ENCODE assay signal across 22 mouse cellular contexts in genomic region chr16:34738656-34739233, GRCm38 (mm10). TPM values are rescaled to one million over a fixed set of nuclear protein-coding genes. Genes with fewer than 3 reads are reported as not detected.
DNase-seq lines count a peak whose midpoint lies in the region; ATAC-seq and TF ChIP-seq lines count a peak whose summit lies in the region.
"Had no signal": no experiment of that assay in that cellular context is flagged by ENCODE, and none has a peak within 500 bp of the region (broad histone marks: within the 10 kb centered on the region; RNA-seq: fewer than 3 reads in every experiment).

No protein-coding gene starts in this region.

- no peaks in the 10 kb centered on the region for H3K36me3 ChIP-seq in lung, postnatal 0 days (ENCODE audit: insufficient read depth, low read length)
- H3K36me3 ChIP-seq: embryonic facial prominence, embryonic 10.5 days; forebrain, embryonic 15.5 days; heart, embryonic 12.5 days had no signal

- 78% methylated on average over 4 of the region's 4 CpGs for WGBS in lung, postnatal 0 days

- no peak for TF ChIP-seq EP300 in lung, postnatal 0 days (IDR thresholded peaks at IDR 0.05)

- no peak for TF ChIP-seq CTCF in lung, postnatal 0 days (IDR thresholded peaks at IDR 0.05)

- no peak overlapping the region for H3K9ac ChIP-seq in lung, postnatal 0 days (replicated peaks; ENCODE audit: low read depth)
- H3K9ac ChIP-seq: forebrain, embryonic 15.5 days; heart, embryonic 12.5 days; hindbrain, embryonic 14.5 days had no signal

- DNase-seq in A20 (ENCODE audit: low read depth, low spot score) (peak; percentile 22), MEL-GATA-1-ER (ENCODE audit: extremely low read depth, low read depth) (peak; percentile 67)
- no peak for DNase-seq in left cerebral cortex, adult 9 months (ENCODE audit: low spot score in 2 of 2)
- no peak for DNase-seq in lung, postnatal 0 days (ENCODE audit: low spot score)
- no peak for DNase-seq in urinary bladder, adult 18-20 months (ENCODE audit: low spot score in 2 of 2)
- DNase-seq in lung, postnatal 14 days = no peak
- DNase-seq: adrenal gland, postnatal 10 days; cerebellum, adult 11-12 months; cerebellum, adult 9-11 months; cerebellum, postnatal 36 days; gastrocnemius, postnatal 36 days; heart, adult 2 months; heart, postnatal 4 days; kidney, adult 8-10 months had no signal

- no peak overlapping the region for H3K4me2 ChIP-seq in lung, postnatal 0 days (replicated peaks; ENCODE audit: low read depth, low read length)
- H3K4me2 ChIP-seq: forebrain, embryonic 15.5 days; heart, embryonic 12.5 days; hindbrain, embryonic 14.5 days had no signal

- no peak overlapping the region for H3K27ac ChIP-seq in lung, postnatal 0 days (ENCODE audit: low read length)
- H3K27ac ChIP-seq: embryonic facial prominence, embryonic 10.5 days; forebrain, embryonic 15.5 days; heart, adult 2 months; hindbrain, embryonic 14.5 days had no signal

- no peak overlapping the region for H3K4me3 ChIP-seq in lung, postnatal 0 days (ENCODE audit: low read depth, low read length)
- H3K4me3 ChIP-seq: embryonic facial prominence, embryonic 10.5 days; erythroblast, embryonic 14.5 days; forebrain, embryonic 15.5 days; heart, adult 2 months; heart, embryonic 12.5 days had no signal

- H3K9me3 ChIP-seq in lung, postnatal 0 days (ENCODE audit: low read length) = no peaks in the 10 kb centered on the region
- H3K9me3 ChIP-seq: embryonic facial prominence, embryonic 10.5 days; forebrain, embryonic 15.5 days; heart, embryonic 12.5 days had no signal

- H3K27me3 ChIP-seq in lung, postnatal 0 days (replicated peaks; ENCODE audit: insufficient read depth, low read length) = no peaks in the 10 kb centered on the region; the same call in 1 of the 2 replicates
- H3K27me3 ChIP-seq: forebrain, embryonic 15.5 days had no signal

- no peaks in the 10 kb centered on the region for H3K4me1 ChIP-seq in lung, postnatal 0 days (ENCODE audit: insufficient read depth, low read depth, low read length)
- H3K4me1 ChIP-seq: embryonic facial prominence, embryonic 10.5 days; forebrain, embryonic 15.5 days; heart, embryonic 12.5 days had no signal

- peak; percentile 49 to 74; a peak in 3 of 4 replicates for ATAC-seq in hematopoietic stem cell, adult 5-6 weeks (replicated peaks in 1 of 2; ENCODE audit: insufficient read depth in 1 of 2, low FRiP score in 2 of 2, low TSS enrichment in 1 of 2, low read depth in 1 of 2, poor library complexity in 2 of 2, severe bottlenecking in 2 of 2)
- ATAC-seq in megakaryocyte progenitor cell, adult 5-6 weeks (replicated peaks; ENCODE audit: poor library complexity) = peak; percentile 86
- ATAC-seq in lung, postnatal 0 days = no peak
- ATAC-seq: forebrain, embryonic 15.5 days; intestine, postnatal 0 days had no signal

RNA-seq across cellular contexts. Expression of gene Mylk, which starts 6.3 kb away (rescaled TPM):
- total RNA-seq in hematopoietic stem cell, adult 5-6 weeks (2017) = 21.1 and 22.6 TPM in 2 replicates
- 0.59 and 0.77 TPM in 2 replicates for total RNA-seq in megakaryocyte progenitor cell, adult 5-6 weeks (2015)
- total RNA-seq in megakaryocyte progenitor cell, adult 5-6 weeks (2017) = 0.79 and 1.7 TPM in 2 replicates
- 55.7 and 72.3 TPM in 2 replicates for polyA plus RNA-seq in lung, postnatal 0 days (2015; fragmentation: Nextera tagmentation; extraction: Ambion mirVana)
- polyA plus RNA-seq: erythroblast, embryonic 14.5 days had no signal

RNA-seq across cellular contexts. Expression of gene Ccdc14, which starts 48.3 kb away (rescaled TPM):
- 11.4 and 16.5 TPM in 2 replicates for total RNA-seq in hematopoietic stem cell, adult 5-6 weeks (2017)
- 11.7 and 14.4 TPM in 2 replicates for total RNA-seq in megakaryocyte progenitor cell, adult 5-6 weeks (2015)
- 10.9 and 13.5 TPM in 2 replicates for total RNA-seq in megakaryocyte progenitor cell, adult 5-6 weeks (2017)
- polyA plus RNA-seq in lung, postnatal 0 days (2015; fragmentation: Nextera tagmentation; extraction: Ambion mirVana) = 2.7 and 2.9 TPM in 2 replicates

Comparison
In these comparisons a context has a peak if more than half of its experiments do, and no peak if none do; other contexts are left out.
1. DNase-seq: peak in A20 (single experiment) and MEL-GATA-1-ER (single experiment); none in left cerebral cortex, adult 9 months (0 of 2), lung, postnatal 0 days (single experiment), urinary bladder, adult 18-20 months (0 of 2) and lung, postnatal 14 days (single experiment).